Mouse (Mus musculus): ENCODE results near the gene Spg7. TPM values are rescaled to one million over a fixed set of nuclear protein-coding genes. Genes with fewer than 3 reads are reported as not detected.
"Not testable (repeated sequence)": the region's sequence is repeated elsewhere in the genome, so short reads cannot be mapped to it uniquely, and the experiment has no call there.

The Spg7 gene
- total RNA-seq, 2 experiments from 2014 or later: 60.6 to 71.8 TPM

DNA sequence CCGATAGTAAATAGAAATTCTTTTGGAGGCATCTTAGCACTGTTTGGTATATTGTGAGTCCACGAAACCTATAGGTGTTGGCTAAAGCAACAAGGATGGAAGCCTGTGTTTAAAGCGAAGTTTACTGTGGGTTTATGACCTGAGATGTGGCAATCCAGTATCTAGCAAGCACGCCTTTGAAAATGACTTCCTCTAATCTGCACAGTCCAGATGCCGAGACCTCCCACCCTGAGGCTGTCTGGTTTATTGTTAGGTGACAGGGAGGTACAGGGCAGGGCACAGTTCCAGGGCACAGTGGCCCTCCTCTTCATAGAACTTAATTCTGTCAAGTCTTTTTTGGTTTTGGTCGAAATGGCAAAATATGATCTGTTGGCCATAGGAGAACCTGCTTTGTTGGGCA, 14.5 kb downstream of the Spg7 start:
- DNase-seq: no peak
- intact Hi-C loops (cut with DNase I): loop anchor here (10.0 kb wide), 1 partner anchor 482 kb away; no protein-coding TSS in a partner anchor

DNA sequence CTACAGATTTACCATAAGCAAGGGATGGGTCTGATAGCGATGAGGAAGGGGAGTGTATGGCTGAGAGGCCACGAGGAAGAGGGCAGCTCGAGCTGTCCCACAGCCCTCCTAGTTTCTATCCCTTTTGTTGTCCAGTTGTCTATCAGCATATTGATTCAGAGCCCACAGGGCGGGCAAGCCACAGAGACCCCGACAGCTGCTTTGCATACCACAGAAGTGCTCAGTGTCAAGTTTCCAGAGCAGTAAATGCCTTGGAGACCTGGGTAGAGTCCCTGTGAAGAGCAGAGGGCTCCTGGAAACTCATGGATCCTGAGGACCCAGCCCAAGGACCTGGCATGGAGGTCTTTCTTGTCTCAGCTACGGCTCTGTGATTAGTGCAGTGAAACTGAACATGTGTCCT, 20.3 kb downstream of the Spg7 start:
- no peak for DNase-seq
- intact Hi-C loops (cut with DNase I): loop anchor here (10.0 kb wide), 1 partner anchor 588 kb away; no protein-coding TSS in a partner anchor

DNA sequence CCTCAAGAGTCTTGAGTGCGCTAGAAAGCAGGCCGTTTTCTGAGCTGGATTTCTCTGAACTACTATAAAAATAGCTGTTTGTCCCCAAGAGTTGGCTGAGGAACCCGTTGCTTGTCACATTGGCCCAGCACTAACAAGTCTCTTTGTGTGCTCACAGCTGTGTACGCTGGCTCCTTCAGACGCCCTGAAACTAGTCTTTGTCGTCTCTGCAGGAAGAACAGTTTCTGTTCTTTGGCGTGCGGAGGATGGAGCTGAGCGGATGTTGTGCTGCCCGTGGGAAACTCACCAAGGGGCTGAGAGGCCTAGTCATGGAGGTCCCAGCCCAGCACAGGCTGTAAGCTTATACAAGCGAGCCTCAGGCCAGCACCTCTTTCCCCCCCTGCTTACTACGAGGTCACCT, 20.9 kb downstream of the Spg7 start:
- intact Hi-C loops (cut with DNase I): loop anchor here (10.0 kb wide), 1 partner anchor 589 kb away; no protein-coding TSS in a partner anchor
- DNase-seq: no peak

DNA sequence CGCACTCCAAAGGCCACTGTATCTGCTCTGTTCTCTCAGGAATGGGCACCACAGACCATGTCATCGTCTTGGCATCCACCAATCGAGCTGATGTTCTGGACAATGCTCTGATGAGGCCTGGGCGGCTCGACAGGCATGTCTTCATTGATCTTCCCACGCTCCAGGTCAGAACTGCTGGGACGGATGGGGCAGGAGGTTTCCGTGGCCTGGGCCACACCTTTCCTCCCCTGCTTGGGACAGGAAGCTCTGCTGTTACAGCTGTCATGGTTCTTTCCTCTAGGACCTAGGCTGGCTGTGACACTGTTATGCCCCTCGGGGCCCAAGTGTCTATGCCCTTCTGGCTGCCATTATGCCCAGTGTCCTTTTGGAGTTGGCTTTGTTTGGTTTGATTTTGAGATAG, 24.5 kb downstream of the Spg7 start:
- DNase-seq: no peak
- intact Hi-C loops (cut with DNase I): loop anchor here (10.0 kb wide), 1 partner anchor 592 kb away; no protein-coding TSS in a partner anchor

DNA sequence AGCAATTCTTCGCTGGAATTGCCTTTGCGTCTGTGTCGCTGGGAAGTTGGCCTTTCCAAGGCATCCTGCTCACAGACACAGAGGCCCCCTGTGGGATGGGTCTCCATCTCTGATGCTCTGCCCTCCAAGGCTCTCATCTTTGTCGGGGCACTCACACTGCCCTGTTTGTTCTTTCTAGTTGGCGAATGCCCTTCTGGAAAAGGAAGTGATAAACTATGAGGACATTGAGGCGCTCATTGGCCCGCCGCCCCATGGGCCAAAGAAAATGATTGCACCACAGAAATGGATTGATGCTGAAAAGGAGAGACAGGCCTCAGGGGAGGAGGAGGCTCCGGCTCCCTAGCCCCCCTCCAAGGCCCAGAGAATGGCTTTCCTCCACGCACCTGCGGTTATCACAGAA, 34.5 kb downstream of the Spg7 start:
- no peak for DNase-seq
- intact Hi-C loops (cut with DNase I): no loop called here

DNA sequence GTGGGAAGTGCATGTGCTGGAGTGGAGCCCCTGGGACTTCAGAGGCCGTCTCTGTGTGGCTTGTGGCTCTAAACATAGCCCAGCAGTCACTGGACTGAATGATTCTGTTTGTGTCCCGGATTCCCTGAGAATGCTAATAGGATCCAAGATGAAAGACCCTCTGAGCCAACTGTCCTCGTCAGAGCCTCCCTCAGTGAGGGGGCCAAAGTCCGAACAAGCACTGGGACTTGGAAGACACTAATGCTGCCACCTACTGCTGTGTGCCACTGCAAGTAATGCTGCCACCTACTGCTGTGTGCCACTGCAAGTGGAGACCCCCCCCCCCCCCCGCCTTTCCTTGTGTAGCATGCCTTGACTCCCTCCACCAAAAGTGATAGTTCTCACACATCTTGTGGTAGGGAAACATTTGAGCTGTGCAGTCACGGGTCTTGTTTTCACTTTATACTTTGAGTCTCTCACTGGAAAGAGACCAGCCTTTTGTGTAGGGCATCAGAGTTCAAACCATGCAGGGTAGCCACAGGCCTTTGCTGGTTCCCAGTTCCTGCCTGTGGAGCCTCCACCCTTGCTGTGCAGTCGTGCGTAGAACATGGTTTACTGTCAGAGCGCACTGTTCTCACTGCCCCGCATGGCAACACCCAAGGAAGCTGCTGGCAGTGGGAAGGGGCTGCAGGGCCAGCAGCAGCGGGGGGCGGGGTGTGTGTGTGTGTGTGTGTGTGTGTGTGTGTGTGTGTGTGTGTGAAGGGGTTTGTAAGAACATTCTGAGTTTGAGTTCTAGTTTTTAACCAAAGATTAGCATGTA, 35.2 kb downstream of the Spg7 start:
- intact Hi-C loops (cut with DNase I): no loop called here
- no peak for DNase-seq

DNA sequence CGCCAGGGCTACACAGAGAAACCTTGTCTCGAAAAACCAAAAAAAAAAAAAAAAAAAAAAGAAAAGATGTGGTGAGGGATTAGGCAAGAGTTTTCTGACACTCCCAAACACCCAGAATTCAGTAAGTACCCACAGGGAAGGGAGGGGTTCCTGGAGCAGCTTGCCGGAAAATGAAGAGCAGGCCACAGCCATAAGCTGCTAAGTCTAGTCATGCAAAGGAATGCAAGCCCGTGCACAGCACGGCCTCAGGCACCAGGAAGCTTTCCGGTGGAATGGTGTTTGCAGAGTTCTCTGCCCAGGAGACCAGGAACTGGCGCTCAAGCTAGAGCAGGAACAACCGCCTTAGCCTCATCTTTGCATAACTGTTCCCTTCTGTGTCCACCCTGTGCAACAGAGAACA, 37.5 kb downstream of the Spg7 start:
- no peak for DNase-seq
- intact Hi-C loops (cut with DNase I): no loop called here

DNA sequence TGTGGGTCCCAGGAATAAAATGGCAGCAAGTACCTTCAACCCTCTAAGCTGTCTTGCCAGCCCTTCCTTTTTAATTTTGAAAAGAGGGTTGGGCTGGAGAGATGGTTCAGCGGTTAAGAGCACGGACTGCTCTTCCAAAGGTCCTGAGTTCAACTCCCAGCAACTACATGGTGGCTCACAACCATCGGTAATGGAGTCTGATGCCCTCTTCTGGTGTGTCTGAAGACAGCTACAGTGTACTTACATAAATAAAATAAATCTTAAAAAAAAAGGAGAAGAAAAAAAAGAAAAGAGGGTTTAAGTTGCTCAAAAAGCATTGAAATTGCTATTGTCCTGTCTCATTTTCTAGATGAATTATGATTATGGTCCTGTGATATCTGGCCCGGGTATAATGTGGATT, 38.5 kb downstream of the Spg7 start:
- intact Hi-C loops (cut with DNase I): no loop called here
- DNase-seq: no peak

DNA sequence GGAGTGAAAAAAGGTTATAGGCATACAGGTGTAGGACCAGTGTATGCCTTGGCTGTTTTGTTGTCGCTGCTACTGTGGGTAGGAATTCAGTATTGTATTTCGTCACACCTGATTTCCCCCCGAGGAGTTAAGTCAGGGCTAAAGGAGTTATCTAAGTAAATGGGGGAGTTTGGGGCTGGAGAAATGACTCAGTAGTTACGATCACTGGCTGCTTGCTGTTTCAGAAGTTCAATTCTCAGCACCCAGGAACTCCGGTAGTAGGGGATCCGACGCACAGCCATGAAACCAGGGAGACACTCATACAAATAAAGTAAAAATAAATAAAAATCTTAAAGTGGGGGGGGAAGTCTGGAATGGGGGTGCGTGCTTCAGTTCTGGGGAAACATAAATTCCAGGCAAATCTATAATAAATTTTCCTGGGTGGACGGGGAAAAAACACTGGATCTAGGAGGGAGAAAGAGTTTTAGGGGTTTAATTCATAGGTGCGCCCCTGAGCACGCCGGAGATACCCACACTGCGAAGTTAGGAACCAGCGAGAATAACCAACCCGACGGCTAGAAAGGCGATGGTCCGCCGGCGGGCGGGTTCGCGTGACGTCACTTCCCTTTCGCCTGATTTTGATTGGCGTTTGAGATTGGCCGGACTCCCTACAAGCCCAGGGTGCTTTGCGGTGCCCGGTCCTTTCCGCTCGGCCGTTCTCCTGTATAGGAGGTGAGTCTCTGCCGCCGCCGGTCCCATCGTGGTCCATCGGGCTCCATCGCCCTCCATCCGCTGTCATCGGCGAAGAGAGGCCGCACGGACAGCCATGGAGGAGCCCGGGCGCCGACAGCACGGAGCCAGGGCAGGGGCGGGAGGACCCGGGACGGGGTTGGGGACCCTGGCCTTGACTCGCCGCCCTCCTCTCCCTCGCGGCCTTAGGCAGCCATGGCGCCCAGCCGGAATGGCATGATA, 39.3 kb downstream of the Spg7 start, which contains the start of gene Rpl13:
Gene Rpl13 (plus strand): TSS at position 616 of the 951 bp plus-strand sequence.
- intact Hi-C loops (cut with DNase I): no loop called here
- DNase-seq: peak; percentile 96

DNA sequence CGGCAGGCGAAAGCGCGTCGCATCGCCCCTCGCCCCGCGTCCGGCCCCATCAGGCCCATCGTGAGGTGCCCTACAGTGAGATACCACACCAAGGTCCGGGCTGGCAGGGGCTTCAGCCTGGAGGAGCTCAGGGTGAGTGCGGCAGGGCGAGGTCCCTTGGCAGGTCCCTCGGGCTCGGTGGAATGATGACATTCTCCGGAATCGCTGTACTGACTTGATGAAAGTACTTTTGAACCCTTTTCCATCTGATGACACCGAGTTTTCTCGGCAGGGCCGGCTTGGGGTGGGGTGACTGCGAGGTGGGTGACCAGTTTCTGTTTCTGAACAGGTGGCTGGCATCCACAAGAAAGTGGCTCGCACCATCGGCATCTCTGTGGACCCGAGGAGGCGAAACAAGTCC, 40.1 kb downstream of the Spg7 start:
- intact Hi-C loops (cut with DNase I); DNase-seq: not testable (repeated sequence)

DNA sequence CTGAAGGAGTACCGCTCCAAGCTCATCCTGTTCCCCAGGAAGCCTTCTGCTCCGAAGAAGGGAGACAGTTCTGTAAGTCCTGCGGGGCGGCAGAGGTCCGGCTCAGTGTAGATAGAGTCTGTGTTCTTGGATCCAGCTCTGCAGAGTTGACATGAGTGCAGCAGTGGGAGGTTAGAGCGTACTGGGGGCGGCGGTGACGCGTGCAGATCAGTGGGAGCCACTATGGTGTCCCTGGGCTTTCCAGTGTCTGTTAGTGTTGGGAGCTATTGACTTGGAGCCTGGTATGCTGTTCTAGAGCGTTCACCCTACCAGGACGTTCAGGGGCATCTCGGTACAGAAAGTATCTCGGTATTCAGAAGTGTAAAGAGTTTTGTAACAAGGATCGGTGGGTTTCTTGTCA, 40.5 kb downstream of the Spg7 start:
- intact Hi-C loops (cut with DNase I): no loop called here

DNA sequence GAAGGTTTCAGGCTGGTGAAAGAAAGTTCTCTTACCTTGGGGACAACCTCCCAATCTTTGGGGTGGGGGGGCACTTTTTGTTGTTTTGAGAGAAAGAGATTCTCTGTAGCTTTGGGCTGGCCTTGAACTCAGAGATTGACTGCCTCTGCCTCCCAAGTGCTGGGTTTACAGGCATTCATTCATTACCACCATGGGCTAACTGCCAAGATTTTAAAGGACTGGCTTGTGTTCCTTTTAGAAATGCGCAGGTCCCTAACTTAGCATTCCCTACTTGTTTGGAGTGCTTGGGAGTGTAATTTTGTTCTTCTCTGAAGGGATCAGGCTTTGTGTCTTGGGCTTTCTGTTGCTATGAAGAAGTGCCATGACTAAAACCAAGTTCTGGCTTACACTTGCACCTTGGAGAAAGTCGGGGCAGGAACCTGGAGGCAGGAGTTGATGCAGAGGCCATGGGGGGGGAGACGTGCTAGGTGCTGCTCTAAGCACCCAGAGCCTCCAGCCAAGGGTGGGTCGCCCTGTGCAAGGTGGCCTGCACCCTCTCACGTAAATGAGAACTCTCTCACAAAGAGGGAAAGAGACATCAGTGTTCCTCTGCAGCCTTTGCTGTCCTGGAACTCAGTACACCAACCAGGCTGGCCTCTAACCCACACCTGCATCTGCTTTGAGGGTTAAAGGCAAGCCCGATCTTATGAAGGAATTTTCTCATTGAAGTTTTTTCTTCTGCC, 41.5 kb downstream of the Spg7 start:
- intact Hi-C loops (cut with DNase I): no loop called here
- no peak for DNase-seq

More for the DNA sequence above, 40.5 kb downstream of the Spg7 start:
- no peak for DNase-seq

DNA sequence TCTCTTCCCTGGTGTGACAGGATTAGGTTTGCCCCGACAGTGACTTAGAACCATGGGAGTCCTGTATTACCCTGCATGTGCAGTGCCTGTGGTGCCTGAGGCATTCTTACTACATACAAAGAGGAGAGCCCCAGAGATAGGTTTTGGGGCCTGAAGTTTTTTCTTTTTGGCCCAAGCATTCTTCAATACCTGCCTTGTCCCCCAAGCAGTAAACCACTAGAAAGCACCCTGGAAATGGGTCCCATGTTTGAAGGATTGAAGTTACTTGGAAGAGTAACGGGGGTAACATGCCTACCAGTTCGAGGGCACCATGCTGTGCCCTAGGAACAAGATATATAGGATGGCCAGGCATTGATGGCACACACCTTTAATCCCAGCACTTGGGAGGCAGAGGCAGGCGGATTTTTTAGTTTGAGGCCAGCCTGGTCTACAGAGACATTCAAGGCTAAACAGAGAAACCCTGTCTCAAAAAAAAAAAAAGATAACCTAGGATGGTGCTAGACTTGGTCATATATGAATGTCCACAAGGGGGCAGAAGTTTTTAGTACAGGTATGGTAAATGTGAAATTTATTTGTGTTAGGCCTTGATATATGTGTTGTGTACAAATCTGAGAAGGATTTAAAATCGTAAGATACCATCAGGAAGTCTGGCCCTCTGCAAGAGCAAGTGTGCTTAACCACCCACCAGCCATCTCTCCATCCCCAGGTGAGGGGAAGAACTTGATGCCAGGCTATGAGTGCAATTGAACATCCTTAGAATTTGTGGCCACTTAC, 43.0 kb downstream of the Spg7 start:
- intact Hi-C loops (cut with DNase I): loop anchor here (2.0 kb wide), 1 partner anchor 51 kb away; no protein-coding TSS in a partner anchor
- DNase-seq: no peak

DNA sequence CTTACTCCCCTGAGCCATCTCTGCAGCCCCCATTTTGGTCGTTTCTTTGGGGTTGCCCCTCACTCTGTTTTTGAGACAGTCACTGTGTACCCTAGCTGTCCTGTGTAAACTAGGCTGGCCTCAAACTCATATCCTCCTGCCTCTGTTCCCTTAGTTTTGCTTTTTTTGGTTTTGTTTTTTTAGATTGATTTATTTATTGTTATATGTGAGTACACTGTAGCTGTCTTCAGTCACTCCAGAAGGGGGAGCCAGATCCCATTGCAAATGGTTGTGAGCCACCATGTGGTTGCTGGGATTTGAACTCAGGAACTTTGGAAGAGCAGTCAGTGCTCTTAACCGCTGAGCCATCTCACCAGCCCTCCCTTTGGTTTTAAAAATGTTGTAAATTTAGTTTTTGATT, 43.8 kb downstream of the Spg7 start:
- intact Hi-C loops (cut with DNase I): loop anchor here (2.0 kb wide), 1 partner anchor 50 kb away; no protein-coding TSS in a partner anchor

DNA sequence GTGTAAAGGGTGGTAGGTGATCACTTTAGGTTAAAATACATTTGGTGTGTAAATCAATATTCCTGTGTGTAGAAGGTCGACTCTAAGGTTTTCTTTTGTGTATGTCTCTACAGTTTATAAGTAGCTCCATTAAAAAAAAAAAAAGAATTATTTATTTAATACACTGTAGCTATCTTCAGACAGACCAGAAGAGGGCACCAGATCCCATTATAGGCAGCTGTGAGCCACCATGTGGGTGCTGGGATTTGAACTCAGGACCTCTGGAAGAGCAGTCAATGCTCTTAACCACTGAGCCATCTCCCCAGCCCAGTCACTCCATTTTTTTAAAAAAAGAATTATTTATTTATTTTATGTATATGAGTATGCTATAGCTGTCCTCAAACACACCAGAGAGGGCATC, 45.3 kb downstream of the Spg7 start:
- intact Hi-C loops (cut with DNase I): loop anchor here (2.0 kb wide), 1 partner anchor 91 kb away; no protein-coding TSS in a partner anchor
- DNase-seq: no peak

More for the DNA sequence above, 43.8 kb downstream of the Spg7 start:
- no peak for DNase-seq

DNA sequence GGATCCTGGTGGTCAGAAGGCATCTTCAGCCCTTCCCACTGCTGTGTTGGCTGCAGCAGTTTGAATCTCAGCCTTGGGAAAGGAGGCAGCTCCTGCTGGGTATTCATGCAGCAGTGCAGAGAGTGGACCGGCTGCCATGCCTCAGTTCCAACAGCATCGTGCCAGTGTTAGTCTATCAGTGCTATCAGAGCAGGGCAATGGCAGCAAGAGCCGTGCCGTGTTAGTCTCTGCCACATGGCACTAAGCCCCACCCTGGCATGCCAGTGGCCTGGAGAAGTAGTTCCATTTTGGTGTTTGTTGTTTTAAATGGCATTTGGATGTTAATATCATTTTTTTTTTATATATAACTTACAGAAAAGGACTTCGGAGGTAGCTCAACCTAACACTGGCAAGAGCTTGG, 46.2 kb downstream of the Spg7 start:
- intact Hi-C loops (cut with DNase I): loop anchor here (2.0 kb wide), 1 partner anchor 90 kb away; no protein-coding TSS in a partner anchor
- no peak for DNase-seq

DNA sequence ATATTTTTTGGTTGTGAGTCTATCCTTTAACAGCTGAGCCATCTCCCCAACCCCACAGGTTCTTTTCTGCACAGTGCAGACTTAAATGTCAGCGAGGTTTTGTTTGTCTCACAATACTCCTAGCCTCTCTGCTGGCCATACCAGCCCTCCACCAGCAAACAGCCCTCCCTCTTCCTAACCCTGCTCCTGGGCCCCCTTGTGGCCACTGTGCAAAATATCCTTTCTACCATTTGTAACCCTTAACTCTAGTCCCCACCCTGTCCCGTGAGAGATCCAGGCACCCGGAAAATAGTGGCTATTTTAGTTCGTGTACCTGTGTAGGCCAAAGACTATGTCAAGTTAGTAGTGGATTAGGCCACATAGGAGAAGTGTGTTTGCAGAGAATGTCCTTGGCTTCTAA, 47.9 kb downstream of the Spg7 start:
- intact Hi-C loops (cut with DNase I): no loop called here
- DNase-seq: no peak

DNA sequence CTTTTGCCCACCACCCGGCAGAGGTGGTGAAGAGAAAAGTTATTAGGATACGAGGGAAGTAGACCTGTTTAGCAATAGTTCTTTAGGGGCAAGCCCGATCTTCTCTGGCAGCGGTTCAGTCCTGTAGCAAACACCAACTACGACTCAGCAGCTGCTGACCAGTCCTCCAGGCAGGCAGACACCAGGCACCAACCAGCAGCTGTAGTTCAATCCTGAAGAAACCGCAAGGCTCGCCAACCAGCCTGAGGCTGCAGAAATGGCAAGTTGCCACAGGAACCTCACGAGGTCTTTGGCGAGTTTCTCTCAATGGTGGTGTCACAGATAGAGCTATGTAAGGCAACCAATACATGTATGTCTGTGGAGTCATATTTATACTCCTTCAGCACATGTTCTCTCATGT, 50.1 kb downstream of the Spg7 start:
- no peak for DNase-seq
- intact Hi-C loops (cut with DNase I): no loop called here

DNA sequence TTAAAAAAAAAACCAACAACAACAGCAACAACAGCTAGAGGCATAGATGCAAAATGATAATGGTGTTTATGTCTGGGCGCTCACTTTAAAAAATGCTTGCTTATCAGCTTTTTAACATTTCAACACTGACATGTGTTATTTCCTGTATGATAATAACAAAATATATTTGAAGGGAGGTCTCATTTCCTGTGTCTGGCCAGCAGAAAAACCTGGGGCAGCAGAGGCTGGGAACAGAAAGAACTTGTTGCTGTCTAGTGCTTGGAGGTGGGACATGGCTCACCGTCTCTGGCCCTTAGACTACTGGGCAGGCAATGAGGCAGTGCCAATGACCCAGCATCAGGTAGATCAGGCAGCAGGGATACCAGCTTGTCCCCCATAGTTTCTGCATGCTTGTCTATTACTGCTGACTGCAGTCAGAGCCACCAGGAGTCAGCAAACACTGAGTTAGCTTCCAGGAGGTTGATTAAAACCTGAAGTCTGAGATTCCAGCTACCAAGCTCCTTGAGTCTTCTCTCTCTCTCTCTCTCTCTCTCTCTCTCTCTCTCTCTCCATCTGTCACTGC, 51.2 kb downstream of the Spg7 start:
- no peak for DNase-seq
- intact Hi-C loops (cut with DNase I): no loop called here

Measured in gastrocnemius, postnatal 36 days (tissue).